Mouse (Mus musculus): ENCODE measurements at regions not wholly inside any gene's neighbourhood (a gene's known extent, or its start where the extent isn't known, plus 50 kb on each side); places are given as distances from the start of the nearest gene placed in this dataset.

- 91% methylated on average over 10 of the region's 10 CpGs for WGBS
Measured at GRCm38 (mm10) chr2:124927882-124928758, 139.8 kb upstream of the Slc24a5 start.

GRCm38 (mm10) chr2:124928759-124929113, 139.2 kb upstream of the Slc24a5 start:
- Histone ChIP-seq H3K27ac (replicated peaks) (no peak overlapping the region), H3K4me2 (replicated peaks) (no peak overlapping the region), H3K4me3 (no peak overlapping the region), H3K9me3 (no peaks in the 10 kb centered on the region), H3K36me3 (no peaks in the 10 kb centered on the region), H3K27me3 (no peaks in the 10 kb centered on the region), H3K9ac (replicated peaks) (no peak overlapping the region), H3K4me1 (peaks cover 2% of the 10 kb centered on the region; the same call in 1 of the 2 replicates)
- ATAC-seq (replicated peaks): 0 out of 2 replicates have a peak, but pooled peaks have one; percentile 19
- WGBS: 81% methylated on average over 5 of the region's 5 CpGs

More at GRCm38 (mm10) chr2:124927882-124928758, 139.8 kb upstream of the Slc24a5 start:
- Histone ChIP-seq H3K9me3 (no peaks in the 10 kb centered on the region), H3K27me3 (no peaks in the 10 kb centered on the region), H3K9ac (replicated peaks) (no peak overlapping the region), H3K4me1 (peaks cover 2% of the 10 kb centered on the region; the same call in 1 of the 2 replicates), H3K27ac (replicated peaks) (no peak overlapping the region), H3K4me2 (replicated peaks) (no peak overlapping the region), H3K4me3 (no peak overlapping the region), H3K36me3 (no peaks in the 10 kb centered on the region)
- peak; percentile 93 for ATAC-seq (replicated peaks)

GRCm38 (mm10) chr2:124930719-124931118, 137.2 kb upstream of the Slc24a5 start:
- Histone ChIP-seq H3K27me3 (no peaks in the 10 kb centered on the region), H3K27ac (replicated peaks) (no peak overlapping the region), H3K36me3 (no peaks in the 10 kb centered on the region), H3K4me2 (replicated peaks) (no peak overlapping the region), H3K9me3 (no peaks in the 10 kb centered on the region), H3K4me3 (no peak overlapping the region), H3K9ac (replicated peaks) (no peak overlapping the region), H3K4me1 (peaks cover 2% of the 10 kb centered on the region; the same call in 1 of the 2 replicates)
- ATAC-seq (replicated peaks): no peak
- WGBS: 25% methylated on average over 7 of the region's 7 CpGs

- Histone ChIP-seq H3K27me3 (no peaks in the 10 kb centered on the region), H3K4me2 (replicated peaks) (no peak overlapping the region), H3K4me3 (no peak overlapping the region), H3K9me3 (no peaks in the 10 kb centered on the region), H3K9ac (replicated peaks) (no peak overlapping the region), H3K4me1 (peaks cover 2% of the 10 kb centered on the region; the same call in 1 of the 2 replicates), H3K36me3 (no peaks in the 10 kb centered on the region), H3K27ac (replicated peaks) (no peak overlapping the region)
- no peak for ATAC-seq (replicated peaks)
- WGBS: 64% methylated on average over 6 of the region's 6 CpGs
Measured at GRCm38 (mm10) chr2:124932566-124932965, 135.4 kb upstream of the Slc24a5 start.

GRCm38 (mm10) chr2:124933876-124934275, 134.0 kb upstream of the Slc24a5 start:
- Histone ChIP-seq H3K4me3 (no peak overlapping the region), H3K27ac (replicated peaks) (no peak overlapping the region), H3K27me3 (no peaks in the 10 kb centered on the region), H3K36me3 (no peaks in the 10 kb centered on the region), H3K4me2 (replicated peaks) (no peak overlapping the region), H3K4me1 (peaks cover 2% of the 10 kb centered on the region; the same call in 1 of the 2 replicates), H3K9me3 (no peaks in the 10 kb centered on the region), H3K9ac (replicated peaks) (no peak overlapping the region)
- 90% methylated on average over 1 of the region's 1 CpGs for WGBS
- ATAC-seq (replicated peaks): no peak

- Histone ChIP-seq H3K27me3 (no peaks in the 10 kb centered on the region), H3K4me1 (no peaks in the 10 kb centered on the region), H3K36me3 (no peaks in the 10 kb centered on the region), H3K4me2 (replicated peaks) (no peak overlapping the region), H3K9me3 (no peaks in the 10 kb centered on the region), H3K4me3 (no peak overlapping the region), H3K27ac (replicated peaks) (no peak overlapping the region), H3K9ac (replicated peaks) (no peak overlapping the region)
- WGBS: 52% methylated on average over 2 of the region's 2 CpGs
- no peak for ATAC-seq (replicated peaks)
Measured at GRCm38 (mm10) chr2:124948263-124948781, 119.6 kb upstream of the Slc24a5 start.

GRCm38 (mm10) chr2:124948812-124949211, 119.1 kb upstream of the Slc24a5 start:
- ATAC-seq (replicated peaks): no peak
- no peak overlapping the region for H3K4me3 ChIP-seq
- no peaks in the 10 kb centered on the region for H3K27me3 ChIP-seq
- H3K4me1 ChIP-seq: no peaks in the 10 kb centered on the region
- no peak overlapping the region for H3K4me2 ChIP-seq (replicated peaks)
- H3K9me3 ChIP-seq: no peaks in the 10 kb centered on the region
- no peak overlapping the region for H3K27ac ChIP-seq (replicated peaks)
- 57% methylated on average over 9 of the region's 9 CpGs for WGBS
- no peaks in the 10 kb centered on the region for H3K36me3 ChIP-seq
- H3K9ac ChIP-seq (replicated peaks): no peak overlapping the region

GRCm38 (mm10) chr2:124952212-124952611, 115.7 kb upstream of the Slc24a5 start:
- no peak overlapping the region for H3K27ac ChIP-seq (replicated peaks)
- H3K4me2 ChIP-seq (replicated peaks): no peak overlapping the region
- no peaks in the 10 kb centered on the region for H3K9me3 ChIP-seq
- 25% methylated on average over 4 of the region's 4 CpGs for WGBS
- no peak for ATAC-seq (replicated peaks)
- no peak overlapping the region for H3K4me3 ChIP-seq
- H3K9ac ChIP-seq (replicated peaks): no peak overlapping the region
- no peaks in the 10 kb centered on the region for H3K27me3 ChIP-seq
- H3K36me3 ChIP-seq: no peaks in the 10 kb centered on the region
- no peaks in the 10 kb centered on the region for H3K4me1 ChIP-seq

- no peaks in the 10 kb centered on the region for H3K4me1 ChIP-seq
- H3K9me3 ChIP-seq: no peaks in the 10 kb centered on the region
- H3K36me3 ChIP-seq: no peaks in the 10 kb centered on the region
- no peak for ATAC-seq (replicated peaks)
- H3K4me2 ChIP-seq (replicated peaks): no peak overlapping the region
- no peak overlapping the region for H3K27ac ChIP-seq (replicated peaks)
- no peaks in the 10 kb centered on the region for H3K27me3 ChIP-seq
- no peak overlapping the region for H3K9ac ChIP-seq (replicated peaks)
- WGBS: 65% methylated on average over 5 of the region's 5 CpGs
- no peak overlapping the region for H3K4me3 ChIP-seq
Measured at GRCm38 (mm10) chr2:124953015-124953414, 114.9 kb upstream of the Slc24a5 start.

GRCm38 (mm10) chr2:124955843-124956242, 112.1 kb upstream of the Slc24a5 start:
- H3K4me2 ChIP-seq (replicated peaks): no peak overlapping the region

GRCm38 (mm10) chr2:124959431-124959830, 108.5 kb upstream of the Slc24a5 start:
- Histone ChIP-seq H3K4me3 (no peak overlapping the region), H3K4me1 (no peaks in the 10 kb centered on the region), H3K9ac (replicated peaks) (no peak overlapping the region), H3K36me3 (no peaks in the 10 kb centered on the region), H3K27ac (replicated peaks) (no peak overlapping the region), H3K27me3 (no peaks in the 10 kb centered on the region), H3K9me3 (no peaks in the 10 kb centered on the region), H3K4me2 (replicated peaks) (no peak overlapping the region)
- no peak for ATAC-seq (replicated peaks)
- WGBS: 86% methylated on average over 5 of the region's 5 CpGs

More at GRCm38 (mm10) chr2:124955843-124956242, 112.1 kb upstream of the Slc24a5 start:
- H3K4me3 ChIP-seq: no peak overlapping the region
- H3K4me1 ChIP-seq: no peaks in the 10 kb centered on the region
- no peak for ATAC-seq (replicated peaks)
- no peaks in the 10 kb centered on the region for H3K36me3 ChIP-seq
- no peaks in the 10 kb centered on the region for H3K9me3 ChIP-seq
- no peak overlapping the region for H3K27ac ChIP-seq (replicated peaks)
- no peak overlapping the region for H3K9ac ChIP-seq (replicated peaks)
- no peaks in the 10 kb centered on the region for H3K27me3 ChIP-seq
- 36% methylated on average over 7 of the region's 7 CpGs for WGBS

GRCm38 (mm10) chr2:124971826-124972749, 95.8 kb upstream of the Slc24a5 start:
- Histone ChIP-seq H3K9me3 (no peaks in the 10 kb centered on the region), H3K4me3 (no peak overlapping the region), H3K27me3 (no peaks in the 10 kb centered on the region), H3K36me3 (no peaks in the 10 kb centered on the region), H3K9ac (replicated peaks) (no peak overlapping the region), H3K4me1 (0 out of 2 replicates have a peak, but pooled peaks cover 2% of the 10 kb centered on the region), H3K4me2 (replicated peaks) (no peak overlapping the region), H3K27ac (replicated peaks) (no peak overlapping the region)
- no peak for ATAC-seq (replicated peaks)
- WGBS: 46% methylated on average over 17 of the region's 17 CpGs

All from forebrain, embryonic 15.5 days (tissue).